Mouse (Mus musculus) MN1 (cell line): Measurements from ENCODE around the gene Fam166a.

Source experiments
- DNase-seq: peaks from one replicate; pipeline ENCODE4 v3.0.0-alpha.2; 2016; ENCODE audit warnings: low spot score

Fam166a gene

DNA sequence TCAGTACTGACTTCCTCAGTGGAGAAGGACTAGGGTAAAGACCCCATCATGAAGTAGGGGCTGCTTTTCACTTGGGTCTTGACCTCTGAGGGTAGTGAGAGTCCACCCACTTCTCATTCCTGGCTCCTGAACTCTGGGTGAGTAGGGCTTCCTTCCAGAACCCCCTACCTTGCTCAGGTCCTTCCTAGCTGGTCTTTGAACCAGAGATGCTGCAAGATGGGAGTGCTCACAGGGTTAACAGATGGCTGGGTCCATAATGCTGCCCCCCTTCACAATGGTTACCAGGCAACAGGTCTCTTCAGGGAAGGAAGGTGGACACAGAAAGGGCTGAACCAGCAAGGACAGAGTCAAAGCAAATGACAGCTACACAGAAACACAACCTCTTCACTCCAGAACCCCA is at the start of gene Fam166a:
Gene Fam166a (plus strand): TSS at position 301 of the 400 bp plus-strand sequence.
- DNase-seq: no peak

DNA sequence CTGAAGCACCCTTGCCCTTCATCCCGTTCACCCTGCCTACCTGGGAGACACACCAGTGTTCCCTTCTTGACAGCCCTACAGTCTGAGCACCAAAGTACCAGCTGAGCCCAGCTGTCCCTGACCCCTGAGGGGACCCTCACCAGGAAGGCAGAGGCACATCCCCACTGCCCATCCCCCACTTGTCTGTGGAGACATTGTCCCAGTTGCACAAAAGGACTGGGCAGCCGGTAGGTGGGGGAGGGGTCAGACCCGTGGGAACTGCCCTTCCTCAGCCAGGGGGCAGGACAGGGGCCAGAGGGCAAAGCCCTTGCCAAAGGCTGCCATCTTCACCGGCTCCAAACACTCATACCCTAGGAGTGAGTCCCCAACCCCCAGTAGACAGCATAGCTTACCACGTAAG is 48.8 kb upstream of the Fam166a start:
- no peak for DNase-seq

DNA sequence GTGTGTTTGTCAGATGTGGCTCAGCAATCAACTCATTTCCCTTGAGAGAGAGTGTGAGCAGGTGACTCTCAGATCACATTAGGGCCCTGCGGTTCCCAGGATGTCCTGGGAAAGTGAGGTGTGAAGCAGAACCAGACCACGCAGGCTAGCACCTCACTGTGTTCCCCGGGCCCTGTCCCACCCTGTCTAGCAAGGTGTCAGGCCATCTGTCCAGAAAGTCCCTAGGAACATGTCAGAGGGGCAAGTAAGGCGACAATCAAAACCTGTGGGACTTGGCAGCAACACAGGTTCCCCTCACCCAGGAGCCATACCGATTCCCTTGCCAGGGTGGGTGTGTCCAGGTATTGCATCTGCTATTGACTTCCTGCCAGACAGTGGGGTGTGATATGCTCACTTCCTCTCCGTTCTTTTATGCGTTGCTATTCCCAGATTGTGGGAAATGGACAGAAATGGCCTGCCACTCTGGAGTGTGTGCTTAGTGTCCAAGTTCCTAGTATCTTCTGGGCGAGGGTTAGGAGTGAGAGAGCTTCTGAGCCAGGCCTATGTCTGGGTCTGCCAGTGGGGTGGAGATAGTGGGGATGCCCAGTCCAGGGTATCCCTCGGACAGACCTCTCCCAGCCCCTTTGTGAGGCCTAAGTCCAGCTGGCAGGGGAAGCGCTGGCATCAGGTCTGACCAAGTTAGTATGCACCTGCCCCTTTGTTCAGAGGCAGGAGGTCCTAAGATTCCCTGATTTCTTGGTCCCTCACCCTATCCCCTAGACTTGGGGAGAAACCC is 48.0 kb upstream of the Fam166a start:
- DNase-seq: no peak

DNA sequence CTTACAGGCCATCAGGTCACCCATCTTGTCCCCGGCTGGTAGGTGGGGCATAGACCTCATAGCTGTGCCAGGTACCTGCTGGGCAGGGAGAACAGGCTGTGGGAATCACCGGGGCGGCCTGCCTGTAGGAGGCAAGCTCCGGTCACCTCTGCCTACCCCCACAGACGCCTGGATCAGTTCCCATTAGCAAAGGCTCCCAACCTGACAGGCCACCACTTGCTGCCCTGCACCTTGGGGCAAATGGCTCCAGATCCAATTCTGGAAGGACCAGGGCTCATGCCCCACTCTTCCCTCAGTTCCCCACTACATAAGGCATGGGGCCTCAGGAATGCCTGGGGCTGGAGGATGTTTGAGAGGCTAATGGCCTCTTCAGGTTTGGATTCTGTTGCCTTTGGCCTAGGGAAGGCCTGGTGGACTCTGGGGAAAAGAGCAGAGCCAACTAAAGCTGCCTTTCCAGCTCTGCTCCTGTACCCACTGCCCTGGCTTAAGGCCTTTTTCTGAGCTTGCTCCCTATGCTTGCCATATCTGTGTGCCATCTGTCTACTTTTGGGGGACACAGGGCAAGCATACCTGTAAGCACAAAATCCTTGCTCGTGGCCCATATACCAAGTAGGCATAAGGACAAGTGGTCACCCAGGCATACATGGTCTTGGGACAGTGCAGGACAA is 47.3 kb upstream of the Fam166a start:
- DNase-seq: no peak

DNA sequence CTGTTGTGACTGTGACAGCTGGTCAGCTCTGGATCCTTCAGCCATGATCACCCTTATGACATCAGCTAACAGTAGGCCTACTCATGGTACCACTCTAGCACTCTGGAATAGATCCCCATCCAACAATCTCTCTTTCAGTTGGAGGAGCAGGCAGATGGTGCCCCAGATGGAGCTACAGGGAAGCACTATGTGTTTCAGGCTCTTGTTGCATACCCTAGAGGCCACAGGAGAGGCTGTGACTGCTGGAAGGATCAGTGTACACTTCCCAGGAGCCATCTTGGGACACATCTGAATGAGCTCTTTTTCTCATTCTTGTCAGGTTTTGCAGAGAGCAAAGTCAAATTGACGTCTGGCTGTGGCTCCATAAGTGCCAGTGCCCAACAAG is 46.8 kb upstream of the Fam166a start:
- DNase-seq: no peak

DNA sequence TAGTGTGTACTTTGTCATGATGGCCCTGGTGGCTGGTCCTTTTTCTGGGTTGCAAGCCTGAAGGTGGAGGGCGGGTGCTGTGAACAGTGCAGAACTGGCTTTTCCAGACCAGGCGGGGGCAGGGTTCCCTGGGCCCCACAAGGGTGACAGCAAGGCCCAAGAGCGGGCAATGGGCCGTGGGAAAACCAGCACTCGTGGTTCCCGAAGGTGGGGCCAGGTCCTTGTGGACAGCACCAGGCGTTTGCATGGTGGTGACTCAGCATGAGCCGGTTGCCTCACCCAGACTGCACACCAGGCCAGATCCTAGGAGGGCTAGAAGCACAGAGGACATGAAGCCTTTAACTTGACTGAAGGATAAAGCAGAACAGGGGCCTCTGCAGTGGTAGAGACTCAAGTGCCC is 45.9 kb upstream of the Fam166a start:
- peak; percentile 29 for DNase-seq

DNA sequence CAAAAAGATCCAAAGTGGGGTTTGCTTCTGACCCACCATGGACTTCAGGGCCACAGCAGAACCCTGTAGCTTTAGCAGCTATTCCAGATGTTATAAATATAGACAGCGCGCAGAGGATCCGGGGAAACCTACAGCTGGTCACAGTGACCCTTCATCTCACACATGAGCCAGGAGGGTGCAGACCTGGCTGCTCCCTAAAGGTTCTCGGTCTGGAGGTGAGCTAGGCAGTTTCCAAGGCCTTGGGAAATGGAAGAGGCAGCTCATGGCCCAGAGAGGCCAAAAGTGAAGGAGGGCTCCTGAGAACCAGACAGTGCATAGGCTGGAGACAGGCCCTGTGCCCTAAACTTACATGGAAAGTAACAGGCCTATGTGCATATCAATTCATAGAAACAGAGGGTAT is 44.7 kb upstream of the Fam166a start:
- DNase-seq: no peak

DNA sequence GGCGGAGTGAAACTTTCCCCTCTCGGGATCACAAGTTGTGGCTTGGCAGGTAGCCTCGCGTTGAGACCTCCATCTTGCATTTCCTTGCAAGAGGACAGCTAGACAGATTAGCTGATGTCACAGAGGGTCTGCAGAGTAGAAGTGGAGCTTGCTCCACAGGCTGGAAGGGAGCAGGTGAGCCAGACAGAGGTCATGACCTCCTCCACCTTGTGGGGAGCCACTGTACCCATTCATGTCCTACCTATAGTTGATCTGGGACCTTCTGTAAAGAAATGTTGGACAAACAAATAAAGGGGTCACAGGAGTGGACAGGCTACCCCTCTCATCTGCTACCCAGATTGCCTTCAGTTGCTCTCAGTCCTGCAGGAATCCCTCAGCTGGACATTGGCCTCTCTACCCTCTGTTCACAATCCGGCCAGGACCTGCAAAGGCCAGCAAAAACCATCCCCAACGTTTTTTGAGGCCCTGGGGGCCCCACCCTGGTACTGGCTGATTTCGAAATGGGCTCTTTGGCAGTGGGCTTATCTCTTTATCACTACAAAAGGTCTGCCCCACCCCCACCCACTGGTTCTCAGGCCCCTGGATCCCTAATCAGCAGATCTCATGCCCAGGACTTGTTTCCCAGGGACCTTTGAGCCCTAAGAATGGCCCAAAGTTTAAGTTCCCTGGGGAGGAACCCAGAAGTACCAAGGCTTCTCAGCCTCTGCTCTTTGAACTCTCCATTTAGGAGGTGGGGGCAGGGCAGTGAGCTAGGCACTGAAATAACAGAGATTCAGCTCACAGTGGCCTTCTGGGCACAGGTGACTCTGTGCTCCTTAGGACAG is 43.5 kb upstream of the Fam166a start:
- DNase-seq: no peak

DNA sequence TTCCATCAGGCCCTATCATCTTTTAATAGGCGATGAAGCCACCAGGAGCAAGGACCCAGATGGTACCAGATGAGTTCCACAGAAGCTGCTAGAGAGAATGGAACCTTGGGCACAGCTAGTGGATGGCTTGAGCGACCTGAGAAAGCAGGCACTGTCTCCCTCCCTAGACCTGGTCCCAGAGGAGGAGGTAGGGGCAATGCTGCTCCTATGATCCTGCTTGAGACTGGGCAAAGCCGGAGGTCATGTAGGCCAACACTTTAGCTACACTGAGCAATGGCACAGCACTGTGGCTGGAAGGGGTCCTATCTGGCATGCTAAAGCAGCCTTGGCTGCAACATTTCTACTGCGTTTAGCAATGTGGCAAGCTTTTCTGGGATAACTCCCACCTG is 42.9 kb upstream of the Fam166a start:
- no peak for DNase-seq

DNA sequence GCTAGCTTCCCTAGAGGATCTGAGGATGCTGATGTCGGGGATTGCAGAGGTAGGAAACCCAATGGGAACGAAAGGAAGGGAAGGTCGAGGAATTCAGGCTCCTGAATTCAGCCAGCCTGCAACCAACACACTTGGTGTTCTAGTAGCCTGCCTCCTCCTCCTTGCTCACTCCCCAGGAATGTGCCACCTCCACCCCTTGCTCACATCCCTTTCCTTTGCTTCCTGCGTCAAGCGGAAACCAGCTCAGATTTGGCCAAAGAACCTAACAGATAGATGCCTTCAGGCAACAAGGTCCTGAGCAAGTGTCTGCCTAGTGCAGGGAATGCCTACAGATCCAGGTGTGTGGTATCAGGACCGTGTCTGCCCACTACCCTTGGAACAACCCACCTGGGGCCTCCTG is 42.0 kb upstream of the Fam166a start:
- no peak for DNase-seq

DNA sequence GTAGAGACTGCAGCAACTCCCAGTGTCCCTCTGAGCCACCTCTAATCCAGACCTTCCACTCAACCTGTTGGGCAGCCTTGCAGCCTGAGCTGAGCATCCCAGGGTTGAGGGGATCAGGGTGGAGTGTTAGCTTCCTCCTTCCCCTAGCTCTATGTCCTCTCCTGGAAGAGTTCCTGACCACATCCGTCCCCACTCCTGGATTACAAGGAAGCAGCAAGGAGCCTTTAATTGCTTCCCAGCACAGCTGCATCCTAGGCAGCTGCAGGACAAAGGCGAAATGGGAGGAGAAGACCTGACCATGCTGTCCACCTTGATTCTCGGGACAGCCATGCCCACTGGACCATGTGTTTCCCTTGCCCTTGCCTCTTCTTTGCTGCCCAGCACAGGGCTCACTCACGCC is 41.5 kb upstream of the Fam166a start:
- DNase-seq: no peak

DNA sequence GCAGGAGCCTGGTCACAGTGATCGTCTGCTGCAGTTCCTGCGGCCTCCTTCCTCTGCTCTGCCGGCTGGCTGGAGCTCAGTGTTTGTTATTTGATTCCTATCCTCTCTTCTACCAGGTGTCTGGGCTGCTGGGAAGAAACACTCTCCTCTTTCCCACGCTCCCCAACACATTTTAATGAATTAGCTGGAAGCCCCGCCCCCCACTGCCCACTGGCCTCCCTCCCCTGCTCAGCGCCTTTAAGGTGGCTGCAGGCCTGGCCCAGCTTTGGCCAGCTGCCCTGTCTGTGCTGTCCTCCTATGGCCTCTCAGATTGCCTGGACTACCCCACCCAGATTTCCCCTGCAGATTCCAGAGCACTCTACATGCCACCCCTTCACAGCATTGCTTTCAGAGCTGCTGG is 40.9 kb upstream of the Fam166a start:
- DNase-seq: peak; percentile 62

DNA sequence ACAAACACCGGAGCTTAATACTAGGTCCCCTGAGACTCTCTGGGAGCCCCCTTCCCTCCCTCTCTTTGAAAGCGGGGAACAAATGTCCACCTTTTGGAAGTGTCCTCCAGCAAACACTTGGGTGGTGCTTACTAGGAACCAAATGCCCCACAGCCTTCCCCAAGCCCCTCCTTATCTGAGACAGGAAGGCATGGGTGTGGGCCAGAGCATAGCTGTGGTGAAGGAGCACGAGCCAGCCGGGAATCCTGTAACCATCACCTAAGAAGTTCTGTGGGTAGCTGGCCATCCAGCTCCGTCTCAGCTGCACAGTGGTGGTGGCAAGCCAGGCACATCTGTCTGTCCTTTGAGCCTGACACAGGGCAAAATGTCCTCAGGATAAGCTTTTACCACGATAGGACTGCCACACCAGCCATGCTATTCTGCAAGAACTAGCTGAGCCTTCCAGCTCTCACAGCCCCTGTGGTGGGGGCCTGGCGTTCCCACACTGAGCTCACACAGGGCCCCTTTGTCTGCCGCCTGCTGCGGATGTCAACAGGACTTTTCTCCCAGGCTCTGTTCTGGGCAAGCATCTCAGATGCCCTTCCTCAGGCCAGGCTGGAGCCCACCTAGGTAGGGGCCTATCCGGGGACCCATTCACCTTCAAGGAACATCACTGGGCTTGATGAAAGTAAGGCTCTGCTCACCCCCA is 40.1 kb upstream of the Fam166a start:
- DNase-seq: no peak

DNA sequence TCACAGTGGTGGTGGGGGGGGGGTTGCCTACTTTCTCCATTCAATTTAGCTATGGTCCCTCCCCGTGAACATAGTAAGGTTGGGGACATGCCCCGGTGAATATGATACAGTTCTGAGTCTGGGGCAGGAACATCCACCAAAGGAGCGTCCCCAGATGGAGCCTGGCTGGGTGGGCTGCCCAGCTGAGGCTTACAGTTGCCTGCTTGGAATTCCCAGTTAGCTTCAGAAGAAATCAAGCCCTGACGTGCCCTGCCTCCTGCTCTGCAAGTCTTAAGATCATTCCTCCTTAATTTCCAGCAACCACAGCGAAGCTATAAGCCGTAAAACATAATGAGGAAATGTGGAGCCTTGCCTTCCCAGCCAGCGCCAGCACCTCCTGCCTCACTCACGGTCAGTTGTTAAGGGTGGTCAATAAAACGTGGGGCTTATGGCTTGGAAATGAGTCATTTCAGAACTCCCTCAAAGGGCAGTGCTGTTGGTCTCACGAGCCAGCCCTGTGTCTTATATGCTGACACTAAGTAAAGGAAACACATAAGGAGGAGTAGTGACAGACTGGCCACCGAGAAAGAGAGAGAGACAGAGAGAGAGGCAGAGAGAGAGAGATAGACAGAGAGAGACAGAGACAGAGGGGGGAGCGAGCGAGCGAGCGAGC is 38.9 kb upstream of the Fam166a start:
- DNase-seq: peak; percentile 33

DNA sequence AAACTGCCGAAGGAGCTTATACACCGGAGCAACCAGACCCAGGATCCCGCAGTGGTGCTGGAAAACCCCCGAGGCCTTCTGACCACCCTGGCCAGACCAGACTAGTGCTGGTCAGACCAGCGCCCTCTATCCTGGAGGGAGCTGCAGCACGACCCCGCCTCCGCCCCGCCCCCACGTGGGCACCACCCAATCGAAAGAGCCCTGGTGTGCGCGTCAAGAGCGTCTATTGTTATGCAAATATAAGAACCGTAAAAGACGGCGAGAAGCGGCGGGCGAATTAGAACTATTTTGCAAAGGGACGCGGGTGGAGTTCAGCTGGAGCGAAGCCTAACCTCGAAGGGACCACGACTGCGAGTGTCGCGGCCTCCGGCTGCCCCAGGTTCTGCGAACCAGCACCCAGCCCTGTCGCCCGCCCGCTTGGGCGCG is 38.1 kb upstream of the Fam166a start, which contains the start of gene Nrarp:
Gene Nrarp (plus strand): TSS at position 281 of the 426 bp plus-strand sequence.
- DNase-seq: peak; percentile 94

DNA sequence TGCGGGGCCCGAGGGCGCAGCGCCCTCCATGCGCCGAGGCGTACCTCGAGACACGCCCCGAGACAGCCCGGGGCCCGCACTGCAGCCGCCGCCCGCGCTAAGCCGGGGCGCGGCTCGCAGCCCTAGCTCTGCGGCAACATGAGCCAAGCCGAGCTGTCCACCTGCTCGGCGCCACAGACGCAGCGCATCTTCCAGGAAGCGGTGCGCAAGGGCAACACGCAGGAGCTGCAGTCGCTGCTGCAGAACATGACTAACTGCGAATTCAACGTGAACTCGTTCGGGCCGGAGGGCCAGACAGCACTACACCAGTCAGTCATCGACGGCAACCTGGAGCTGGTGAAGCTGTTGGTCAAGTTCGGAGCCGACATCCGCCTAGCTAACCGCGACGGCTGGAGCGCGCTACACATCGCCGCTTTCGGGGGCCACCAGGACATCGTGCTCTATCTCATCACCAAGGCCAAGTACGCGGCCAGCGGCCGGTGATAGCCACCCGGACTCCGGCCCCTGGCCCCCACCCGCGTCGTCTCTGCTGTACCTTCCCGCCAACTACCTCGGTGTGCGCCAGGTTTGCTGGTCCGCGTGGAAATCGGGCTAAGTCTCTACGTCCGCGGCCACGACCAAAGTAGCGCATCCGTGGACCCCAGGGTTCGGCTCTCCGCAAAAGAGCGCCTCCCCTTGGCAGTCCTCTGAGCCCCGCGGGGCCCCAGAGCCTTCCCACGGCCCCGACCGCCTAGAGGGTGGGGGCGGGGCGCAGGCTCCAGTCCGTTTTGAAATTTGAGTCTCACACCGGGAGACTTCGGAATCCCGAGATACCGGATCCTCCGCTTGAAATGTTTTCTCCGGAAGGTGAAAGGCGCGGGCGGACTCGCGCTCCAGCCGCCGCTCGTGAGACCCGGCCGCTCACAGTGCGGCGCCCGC is 37.3 kb upstream of the Fam166a start:
- DNase-seq: peak; percentile 67

DNA sequence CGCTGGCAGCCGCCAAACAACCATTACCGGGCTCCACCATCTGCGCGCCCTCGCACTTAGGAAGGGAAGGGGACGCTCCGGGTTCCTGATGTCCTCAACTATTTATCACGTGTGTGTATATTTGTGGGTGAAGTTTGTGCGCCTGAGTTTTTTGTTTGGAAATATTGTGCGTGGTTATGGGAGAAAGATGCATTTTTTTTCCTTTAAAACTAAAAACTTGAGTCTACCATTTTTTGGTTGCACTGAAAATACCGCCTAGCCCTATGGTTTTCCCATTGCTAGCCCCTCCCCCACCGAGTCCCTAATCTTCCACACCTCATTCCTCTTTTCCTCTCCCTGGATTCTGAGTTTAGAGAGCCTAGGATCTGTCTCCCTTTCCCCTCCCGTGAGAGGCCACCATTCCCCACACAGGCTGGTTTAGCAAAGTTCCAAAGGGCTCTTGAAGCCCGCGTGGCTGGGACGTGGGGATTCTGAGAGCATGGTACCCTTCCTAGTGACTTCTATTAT is 36.6 kb upstream of the Fam166a start:
- DNase-seq: peak; percentile 42

DNA sequence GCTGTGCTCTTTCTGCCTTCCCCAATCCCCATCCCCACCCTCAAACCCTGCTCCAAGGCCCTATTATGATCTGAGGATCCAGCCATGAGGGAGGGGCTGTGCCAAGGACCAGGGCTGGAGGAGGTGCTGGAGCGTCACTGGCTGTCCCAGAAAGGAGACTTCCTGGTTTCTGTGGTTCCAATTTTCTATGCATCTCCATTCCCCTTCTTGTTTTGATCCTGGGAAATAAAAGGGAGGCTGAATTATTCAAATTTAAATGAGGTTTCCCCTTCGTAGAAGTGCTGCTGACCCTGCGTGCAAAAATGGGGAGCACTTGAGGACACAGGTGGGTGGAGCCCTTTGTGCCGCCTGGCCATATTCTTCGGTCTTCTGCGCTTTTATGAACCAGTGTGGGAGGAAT is 35.9 kb upstream of the Fam166a start:
- no peak for DNase-seq

DNA sequence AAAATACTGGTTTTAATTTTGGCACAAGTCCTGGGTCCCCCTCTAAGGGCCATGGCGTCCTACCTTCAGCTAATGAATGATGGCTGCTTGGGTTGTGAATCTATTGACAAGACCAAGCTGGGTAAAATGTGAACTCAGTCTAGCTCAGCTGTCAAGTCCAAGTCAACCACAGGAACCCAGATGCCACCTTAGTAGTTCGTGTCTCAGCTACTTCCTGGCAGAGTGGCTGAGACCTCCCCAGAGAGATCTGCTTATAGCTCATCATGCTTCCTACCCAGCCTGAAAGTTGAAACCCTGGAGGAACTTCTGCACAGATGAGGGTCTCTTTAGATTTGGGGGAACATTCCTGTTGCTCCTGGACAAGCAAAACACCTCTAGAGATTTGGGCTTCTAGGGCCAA is 35.2 kb upstream of the Fam166a start:
- DNase-seq: no peak

DNA sequence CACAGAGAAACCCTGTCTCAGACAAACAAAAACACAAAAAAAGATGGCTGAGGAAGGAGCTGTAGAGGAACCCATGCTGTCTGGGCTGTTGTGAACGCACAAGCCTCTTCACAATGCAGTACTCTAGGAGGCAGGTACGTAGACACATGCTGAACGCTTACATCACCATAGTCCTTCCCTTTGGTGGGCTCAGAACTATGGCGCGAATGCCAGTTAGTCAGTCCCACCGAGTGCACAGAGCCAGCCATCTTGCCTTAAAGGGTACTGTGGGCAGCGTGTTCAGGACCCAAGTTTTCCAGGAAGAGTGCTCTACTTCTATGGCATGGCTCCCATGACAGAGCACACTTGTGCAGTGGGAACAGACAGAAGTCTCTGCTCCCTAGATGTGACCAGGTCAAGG is 34.0 kb upstream of the Fam166a start:
- DNase-seq: no peak
